Mouse (Mus musculus) kidney, embryonic 15.5 days (tissue): ENCODE measurements around the gene Wdr6. TPM values are rescaled to one million over a fixed set of nuclear protein-coding genes. Genes with fewer than 3 reads are reported as not detected.

Source experiments
- ATAC-seq: fragments of 200-750 bp; cut with Nextera tagmentation; replicated peaks from 2 replicates; pipeline ENCODE4 v1.8.0; 2017; ENCODE audit warnings: moderate TSS enrichment; ENCODE audit not compliant: low FRiP score
- H3K27ac ChIP-seq: fragments of 300-500 bp; sonication (generic); 2 replicates; pipeline ENCODE4 v1.5.1; 2015; ENCODE audit warnings: mild to moderate bottlenecking, inconsistent platforms
- H3K27me3 ChIP-seq: fragments of 300-500 bp; sonication (generic); 2 replicates; pipeline ENCODE4 v1.6.1; 2015; ENCODE audit warnings: inconsistent platforms
- H3K36me3 ChIP-seq: fragments of 300-500 bp; sonication (generic); 2 replicates; pipeline ENCODE4 v1.6.1; 2015; ENCODE audit warnings: inconsistent platforms
- H3K4me1 ChIP-seq: fragments of 300-500 bp; sonication (generic); 2 replicates; pipeline ENCODE4 v1.6.1; 2015; ENCODE audit warnings: inconsistent platforms
- H3K4me2 ChIP-seq: fragments of 300-500 bp; sonication (generic); 2 replicates; pipeline ENCODE4 v1.6.1; 2015; ENCODE audit warnings: moderate library complexity, mild to moderate bottlenecking, inconsistent platforms
- H3K4me3 ChIP-seq: fragments of 300-500 bp; sonication (generic); replicated peaks from 2 replicates; pipeline ENCODE4 v1.5.1; 2015; ENCODE audit warnings: mild to moderate bottlenecking, inconsistent platforms
- H3K9ac ChIP-seq: fragments of 300-500 bp; sonication (generic); 2 replicates; pipeline ENCODE4 v1.6.1; 2015; ENCODE audit warnings: mild to moderate bottlenecking, inconsistent platforms
- H3K9me3 ChIP-seq: fragments of 300-500 bp; sonication (generic); replicated peaks from 2 replicates; pipeline ENCODE4 v1.6.1; 2016; ENCODE audit warnings: inconsistent platforms
- whole genome bisulfite sequencing: fragments of 180-500 bp; shearing (Covaris S2); methylation state at CpG from one replicate; pipeline ENCODE4 v1.1.7; 2015; ENCODE audit warnings: mixed read lengths; 5-methylcytosine and 5-hydroxymethylcytosine counted together
- polyA plus RNA-seq: library from polyadenylated mRNA; unstranded; fragments of >200 nt; fragmentation: Nextera tagmentation; extraction: Ambion mirVana; gene quantifications from 2 replicates; pipeline ENCODE4 v1.2.1, GENCODE M21; 2015

Wdr6 gene
- polyA plus RNA-seq, 1 experiment from 2014 or later = 139 TPM

DNA sequence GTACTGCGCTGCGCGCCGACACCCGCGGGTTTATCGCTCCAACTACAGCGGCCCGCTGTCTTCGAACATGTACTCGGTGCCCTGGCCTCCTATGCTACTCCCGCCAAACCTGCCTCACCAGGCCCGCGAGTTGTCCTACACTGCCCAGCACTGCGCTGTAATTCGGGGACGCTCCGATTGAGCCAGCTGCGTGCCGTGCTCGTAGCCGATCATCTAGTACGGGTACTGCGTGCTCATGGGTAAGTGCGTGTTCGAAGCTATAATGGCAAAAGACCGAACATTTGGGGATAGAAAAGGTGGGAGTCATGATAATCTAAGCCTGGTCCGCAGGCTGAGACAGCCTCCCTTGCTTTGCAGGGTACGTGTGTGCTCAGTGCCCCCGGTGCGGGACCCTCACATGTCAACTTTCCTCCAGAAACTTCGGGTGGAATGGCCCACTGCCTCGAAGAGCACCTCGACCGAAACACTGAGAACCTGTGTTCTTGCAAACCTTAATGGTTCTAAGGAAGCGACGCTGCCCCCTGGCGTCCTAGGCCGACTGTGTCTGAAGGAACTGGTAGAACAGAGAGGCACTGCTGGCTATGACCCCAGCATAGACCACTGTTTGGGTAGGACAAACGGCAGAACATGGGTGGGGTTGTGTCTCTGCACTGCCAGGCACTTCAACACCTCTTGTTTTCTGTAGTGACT lies 8.2 kb downstream of the Wdr6 start:
- H3K27ac ChIP-seq = peak overlapping the region; percentile 79
- WGBS = 1% methylated on average over 40 of the region's 40 CpGs
- peak overlapping the region; percentile 59 for H3K9ac ChIP-seq
- ATAC-seq = no peak; the same call in 1 of the 2 replicates
- H3K9me3 ChIP-seq = no peaks in the 10 kb centered on the region
- H3K36me3 ChIP-seq = peaks cover 55% of the 10 kb centered on the region
- H3K4me1 ChIP-seq = peaks cover 64% of the 10 kb centered on the region
- peak overlapping the region; percentile 95 for H3K4me2 ChIP-seq
- H3K27me3 ChIP-seq = no peaks in the 10 kb centered on the region
- H3K4me3 ChIP-seq = peak overlapping the region; percentile 74

DNA sequence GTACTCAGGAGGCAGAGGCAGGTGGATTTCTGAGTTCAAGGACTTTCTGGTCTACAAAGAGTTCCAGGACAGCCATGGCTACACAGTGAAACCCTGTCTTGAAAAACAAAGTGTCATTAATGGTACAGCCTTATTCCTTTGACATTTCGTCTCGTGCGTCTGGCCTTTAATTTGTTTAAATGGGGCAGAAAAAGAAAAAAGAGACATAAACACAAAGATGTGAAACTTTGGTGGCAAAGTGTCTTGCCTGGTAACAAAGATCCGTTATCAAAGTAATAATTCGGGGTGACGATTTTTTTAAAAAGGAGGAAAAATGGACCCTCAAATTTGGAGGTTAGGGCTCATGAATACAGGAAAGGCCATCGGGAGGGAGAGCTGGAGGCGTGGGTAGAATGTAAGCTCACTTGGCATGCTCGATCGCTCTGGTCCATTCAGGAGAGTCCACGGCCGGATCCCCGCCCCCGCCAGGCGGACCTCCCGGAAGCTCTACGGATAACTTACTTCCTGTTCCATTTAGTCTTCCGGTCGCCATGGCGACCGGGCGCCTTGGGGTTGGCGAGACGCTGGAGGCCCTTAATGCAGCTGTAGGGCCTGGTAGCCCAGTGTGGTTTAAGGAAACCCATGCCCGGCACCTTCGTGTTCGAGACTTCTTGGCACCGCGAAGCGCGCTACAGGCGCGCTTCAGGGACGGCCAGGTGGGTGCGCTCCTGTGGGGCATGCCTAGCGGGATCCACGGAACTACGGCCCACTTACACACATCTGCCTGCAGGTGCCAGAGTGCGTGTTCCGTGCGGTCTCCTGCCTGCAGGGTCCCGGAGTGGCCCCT lies 8.9 kb downstream of the Wdr6 start, which contains the start of gene Dalrd3:
Gene Dalrd3, plus strand, starts transcription at position 506 of the 826 bp plus-strand sequence.
- no peaks in the 10 kb centered on the region for H3K9me3 ChIP-seq
- WGBS = 5% methylated on average over 42 of the region's 42 CpGs
- no peaks in the 10 kb centered on the region for H3K27me3 ChIP-seq
- peak within 1 kb of the TSS; percentile 79 for H3K27ac ChIP-seq
- peak within 1 kb of the TSS; percentile 95 for H3K4me2 ChIP-seq
- peak within 1 kb of the TSS; percentile 59 for H3K9ac ChIP-seq
- H3K4me3 ChIP-seq = peak within 1 kb of the TSS; percentile 74
- H3K36me3 ChIP-seq = peaks cover 55% of the 10 kb centered on the region
- peak; percentile 70 for ATAC-seq
- peaks cover 57% of the 10 kb centered on the region for H3K4me1 ChIP-seq

DNA sequence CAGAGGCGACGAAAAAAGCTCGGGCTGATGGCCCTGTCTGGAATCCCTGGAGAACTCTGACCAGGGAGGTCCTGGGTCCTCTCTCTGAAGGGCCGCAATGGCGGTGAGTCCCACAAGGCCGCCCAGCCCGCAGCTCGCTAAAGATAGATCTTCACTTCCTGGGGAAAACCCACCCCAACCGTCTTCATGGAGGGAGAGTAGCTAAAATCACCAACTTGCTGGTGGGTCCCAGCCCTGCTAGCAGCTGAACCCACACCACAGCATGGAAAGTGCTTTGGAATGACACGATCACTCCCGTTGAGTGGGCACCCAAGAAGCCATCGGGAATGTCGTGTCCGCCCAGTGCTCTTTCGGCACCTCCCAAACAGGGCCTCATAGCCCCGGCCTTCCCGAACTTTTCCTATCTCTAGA lies 10.0 kb downstream of the Wdr6 start:
- Histone ChIP-seq H3K27ac (peak overlapping the region; percentile 94), H3K9me3 (no peaks in the 10 kb centered on the region), H3K4me2 (peak overlapping the region; percentile 91), H3K9ac (no peak overlapping the region), H3K27me3 (no peaks in the 10 kb centered on the region), H3K4me3 (peak overlapping the region; percentile 64), H3K4me1 (peaks cover 46% of the 10 kb centered on the region), H3K36me3 (peaks cover 55% of the 10 kb centered on the region)
- WGBS = 77% methylated on average over 17 of the region's 17 CpGs
- no peak for ATAC-seq

DNA sequence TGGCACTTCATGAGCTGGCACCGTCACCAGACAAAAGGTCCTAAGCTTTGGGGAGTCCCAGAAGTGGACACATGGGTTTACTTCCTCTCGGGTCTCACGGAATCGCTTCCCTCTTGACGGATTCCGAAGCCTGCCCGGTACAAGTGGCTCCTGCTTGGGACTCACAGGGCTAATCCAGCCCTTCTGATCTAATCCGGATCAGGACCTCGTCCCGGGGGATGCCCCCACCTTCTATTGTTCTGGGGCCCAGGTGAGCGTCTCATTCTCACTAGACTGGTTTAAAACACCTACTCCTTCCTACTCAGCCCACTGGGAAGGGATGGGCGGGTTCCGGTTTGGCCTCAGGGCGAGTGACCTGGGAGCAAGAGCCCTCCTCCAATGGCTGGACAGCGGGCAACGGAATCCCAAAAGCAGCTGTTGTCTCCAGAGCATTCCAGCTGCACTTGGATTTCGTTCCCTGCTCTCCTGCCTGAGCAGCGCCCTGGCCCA lies 10.6 kb downstream of the Wdr6 start:
- WGBS = 9% methylated on average over 18 of the region's 18 CpGs

DNA sequence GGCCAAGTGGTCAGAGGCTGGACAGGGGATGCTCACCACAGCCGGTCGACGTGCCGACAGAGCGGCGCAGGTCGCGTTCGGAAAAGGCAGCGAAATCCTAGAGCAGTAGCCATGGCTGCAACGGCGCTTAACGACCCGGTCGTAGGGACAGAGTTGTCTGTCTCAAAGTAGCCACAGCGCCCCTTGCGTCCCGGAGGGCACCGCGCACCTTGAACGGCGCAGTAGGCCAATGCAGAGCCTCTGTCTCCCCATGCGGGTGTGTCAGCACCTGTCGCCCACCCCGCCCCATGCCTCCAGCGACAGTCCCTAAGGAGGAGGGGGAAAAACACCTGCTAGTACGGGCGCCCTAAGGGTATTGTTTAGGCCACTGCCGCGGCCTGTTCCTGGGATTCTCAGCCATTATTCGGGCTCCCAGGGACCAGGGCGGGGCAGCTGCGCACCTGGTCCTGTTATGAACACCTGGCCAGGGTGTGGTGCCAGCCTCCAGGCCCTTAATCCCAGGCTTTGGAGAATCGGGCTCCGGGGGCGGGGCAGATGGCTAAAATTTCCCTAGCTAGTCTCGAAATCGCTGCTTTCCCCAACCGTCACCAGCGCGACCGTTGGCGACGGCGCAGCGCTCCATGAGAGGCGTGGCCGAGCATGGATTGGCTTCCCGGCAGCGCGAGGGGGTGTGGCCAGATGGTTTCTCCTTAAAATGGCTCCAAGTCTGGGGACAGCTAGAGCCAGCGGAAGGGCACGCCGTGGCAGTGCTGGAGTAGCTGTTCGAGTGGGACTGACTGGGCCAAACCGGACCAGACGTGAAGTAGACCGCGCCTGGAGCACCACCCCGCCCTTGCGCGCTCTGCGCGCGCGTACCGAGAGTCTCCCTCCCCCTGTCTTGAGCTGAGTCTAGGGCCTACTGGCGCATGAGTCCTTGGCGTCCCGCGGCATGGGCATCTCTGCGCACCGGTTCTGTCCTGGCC lies 11.4 kb downstream of the Wdr6 start, which contains the start of gene Ndufaf3:
Gene Ndufaf3, minus strand, starts transcription at position 620 of the 962 bp plus-strand sequence.
- Histone ChIP-seq H3K36me3 (peaks cover 55% of the 10 kb centered on the region), H3K4me2 (peak within 1 kb of the TSS; percentile 91), H3K27ac (peak within 1 kb of the TSS; percentile 94), H3K9me3 (no peaks in the 10 kb centered on the region), H3K4me3 (peak within 1 kb of the TSS; percentile 64), H3K9ac (peak within 1 kb of the TSS; percentile 72), H3K27me3 (no peaks in the 10 kb centered on the region), H3K4me1 (peaks cover 44% of the 10 kb centered on the region)
- WGBS = under 1% methylated on average over 73 of the region's 73 CpGs
- peak; percentile 82 for ATAC-seq

More for the DNA sequence above, 10.6 kb downstream of the Wdr6 start:
- Histone ChIP-seq H3K9me3 (no peaks in the 10 kb centered on the region), H3K9ac (peak overlapping the region; percentile 72), H3K27ac (peak overlapping the region; percentile 94), H3K4me1 (peaks cover 44% of the 10 kb centered on the region), H3K4me3 (peak overlapping the region; percentile 64), H3K36me3 (peaks cover 55% of the 10 kb centered on the region), H3K27me3 (no peaks in the 10 kb centered on the region), H3K4me2 (peak overlapping the region; percentile 91)
- ATAC-seq = no peak

DNA sequence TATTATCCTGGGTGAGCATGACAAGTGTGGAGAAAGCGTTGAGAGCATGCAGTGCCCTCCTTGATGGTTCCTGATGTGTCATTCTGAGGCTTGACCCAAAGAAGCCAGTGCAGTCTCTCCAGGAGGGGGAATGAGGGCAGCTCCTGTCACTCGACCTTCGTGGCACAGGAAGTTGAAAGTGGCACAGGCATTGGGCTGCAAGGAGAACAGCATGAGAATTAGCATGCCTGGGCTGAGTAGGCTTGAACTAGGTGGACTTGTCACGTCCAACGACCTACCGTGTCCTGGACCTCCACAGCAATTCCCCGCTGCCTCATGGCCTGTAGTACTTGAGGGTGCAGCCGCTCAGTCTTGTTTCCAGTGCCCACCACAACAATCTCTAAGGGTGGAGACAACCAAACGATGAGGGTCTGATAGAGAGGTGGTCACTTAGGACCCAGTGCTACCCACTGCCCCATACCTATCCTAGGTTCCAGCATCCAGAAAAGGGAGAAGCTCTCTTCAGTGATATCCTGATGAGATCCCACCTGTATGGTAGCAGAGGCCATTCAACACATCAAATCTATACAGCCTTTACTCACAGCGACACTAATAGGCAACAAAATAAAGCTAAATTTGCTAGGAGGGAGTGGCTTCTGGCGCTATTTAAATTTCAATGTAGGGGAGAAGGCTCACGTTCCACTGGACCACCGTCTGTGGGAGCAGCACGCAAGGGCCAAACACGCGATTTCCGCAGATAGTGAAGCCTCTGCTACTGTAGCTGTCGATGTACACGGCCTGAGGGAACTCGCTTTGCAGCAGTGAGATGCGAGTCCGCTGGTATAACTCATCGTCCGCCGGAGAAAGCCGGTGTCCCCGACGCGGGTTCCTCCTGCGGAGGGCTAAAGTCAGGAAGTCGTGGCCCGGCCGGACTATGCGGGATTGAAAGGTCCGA lies 12.4 kb downstream of the Wdr6 start:
- H3K36me3 ChIP-seq = peaks cover 55% of the 10 kb centered on the region
- 12% methylated on average over 35 of the region's 35 CpGs for WGBS

DNA sequence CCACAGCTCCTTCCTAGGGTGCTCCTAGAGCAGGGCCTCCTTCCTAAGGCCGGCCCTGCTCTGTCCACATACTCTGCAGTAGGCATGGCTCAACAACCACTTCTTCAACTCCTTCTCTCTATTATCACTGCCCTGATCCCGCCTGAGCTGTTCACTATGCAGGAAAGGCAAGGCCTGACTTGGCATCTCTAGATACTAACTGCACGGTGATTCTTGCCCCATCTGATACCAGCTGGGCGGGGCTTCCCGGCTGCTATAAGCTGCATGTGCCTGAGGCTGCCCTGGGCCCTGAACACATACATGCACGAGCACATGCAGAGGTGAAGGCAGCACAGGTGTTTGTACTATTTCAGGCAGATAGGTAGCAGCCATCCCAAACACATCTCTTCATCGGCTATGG lies 14.4 kb downstream of the Wdr6 start:
- Histone ChIP-seq H3K36me3 (peaks cover 56% of the 10 kb centered on the region), H3K27ac (no peak overlapping the region)
- WGBS = 84% methylated on average over 7 of the region's 7 CpGs

More for the DNA sequence above, 12.4 kb downstream of the Wdr6 start:
- H3K4me3 ChIP-seq = peak overlapping the region; percentile 64
- peak overlapping the region; percentile 72 for H3K9ac ChIP-seq
- ATAC-seq = no peak
- H3K9me3 ChIP-seq = no peaks in the 10 kb centered on the region
- H3K27me3 ChIP-seq = no peaks in the 10 kb centered on the region
- peak overlapping the region; percentile 94 for H3K27ac ChIP-seq
- peaks cover 52% of the 10 kb centered on the region for H3K4me1 ChIP-seq
- H3K4me2 ChIP-seq = peak overlapping the region; percentile 91

DNA sequence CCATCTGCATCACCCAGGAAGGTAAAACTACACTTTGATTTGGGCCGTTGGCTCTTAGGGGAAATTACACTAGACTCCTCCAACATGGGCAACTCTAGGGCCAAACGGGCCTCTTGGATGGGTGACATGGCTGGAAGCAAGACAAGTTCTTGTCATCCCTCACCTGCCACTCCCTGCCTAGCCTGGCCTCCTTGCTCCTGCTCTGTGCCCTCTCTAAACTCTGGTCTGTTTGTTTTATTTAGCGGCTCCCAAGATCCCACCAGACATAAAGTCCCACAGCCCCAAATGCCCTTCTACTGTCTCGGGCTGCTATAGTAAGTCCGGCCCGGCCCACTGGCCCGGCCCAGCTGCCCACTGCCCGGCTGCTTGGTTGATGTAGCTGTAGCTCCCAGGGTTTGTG lies 14.9 kb downstream of the Wdr6 start:
- H3K4me2 ChIP-seq = no peak overlapping the region
- H3K4me1 ChIP-seq = peaks cover 36% of the 10 kb centered on the region
- no peaks in the 10 kb centered on the region for H3K27me3 ChIP-seq
- ATAC-seq = no peak
- 91% methylated on average over 8 of the region's 8 CpGs for WGBS
- H3K27ac ChIP-seq = no peak overlapping the region
- peaks cover 60% of the 10 kb centered on the region for H3K36me3 ChIP-seq
- H3K9ac ChIP-seq = no peak overlapping the region
- no peaks in the 10 kb centered on the region for H3K9me3 ChIP-seq
- no peak overlapping the region for H3K4me3 ChIP-seq

More for the DNA sequence above, 14.4 kb downstream of the Wdr6 start:
- H3K4me2 ChIP-seq = no peak overlapping the region
- no peak overlapping the region for H3K9ac ChIP-seq
- ATAC-seq = no peak
- no peaks in the 10 kb centered on the region for H3K27me3 ChIP-seq
- H3K4me3 ChIP-seq = no peak overlapping the region
- H3K4me1 ChIP-seq = peaks cover 41% of the 10 kb centered on the region
- no peaks in the 10 kb centered on the region for H3K9me3 ChIP-seq

DNA sequence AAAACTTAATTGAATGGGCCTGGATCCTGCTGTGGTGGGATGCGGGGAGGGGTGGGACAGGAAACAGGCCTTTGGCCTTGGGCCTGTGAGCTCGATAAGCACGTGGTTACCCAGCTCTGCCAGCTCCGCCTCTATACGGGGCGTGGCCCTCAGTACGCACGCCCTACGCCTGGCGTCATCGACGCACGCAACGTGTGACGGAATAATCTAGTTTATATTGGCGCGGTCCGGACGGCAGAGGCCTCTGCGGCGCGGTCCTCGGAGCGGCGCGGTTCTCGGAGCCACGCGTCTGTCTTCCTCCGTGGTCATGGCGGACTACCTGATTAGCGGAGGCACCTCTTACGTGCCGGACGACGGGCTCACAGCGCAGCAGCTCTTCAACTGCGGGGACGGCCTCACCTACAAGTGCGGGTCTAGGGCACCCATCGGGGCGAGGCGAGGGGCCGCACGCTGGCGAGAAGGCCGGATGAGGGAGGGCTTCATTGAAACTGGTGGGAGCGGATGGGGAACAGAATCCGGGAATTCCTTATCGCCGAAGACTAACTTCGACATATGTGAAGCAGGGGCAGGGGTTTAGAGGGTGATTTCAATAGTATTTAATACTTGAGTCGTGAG lies 18.2 kb downstream of the Wdr6 start, which contains the start of gene Impdh2:
Gene Impdh2, plus strand, starts transcription at position 60 of the 615 bp plus-strand sequence.
- Histone ChIP-seq H3K4me3 (peak within 1 kb of the TSS; percentile 54), H3K36me3 (peaks cover 84% of the 10 kb centered on the region), H3K9me3 (no peaks in the 10 kb centered on the region), H3K9ac (peak within 1 kb of the TSS; percentile 57), H3K4me1 (peaks cover 15% of the 10 kb centered on the region), H3K27ac (peak within 1 kb of the TSS; percentile 86), H3K27me3 (no peaks in the 10 kb centered on the region), H3K4me2 (peak within 1 kb of the TSS; percentile 71)
- peak; percentile 99 for ATAC-seq
- WGBS = under 1% methylated on average over 53 of the region's 53 CpGs

DNA sequence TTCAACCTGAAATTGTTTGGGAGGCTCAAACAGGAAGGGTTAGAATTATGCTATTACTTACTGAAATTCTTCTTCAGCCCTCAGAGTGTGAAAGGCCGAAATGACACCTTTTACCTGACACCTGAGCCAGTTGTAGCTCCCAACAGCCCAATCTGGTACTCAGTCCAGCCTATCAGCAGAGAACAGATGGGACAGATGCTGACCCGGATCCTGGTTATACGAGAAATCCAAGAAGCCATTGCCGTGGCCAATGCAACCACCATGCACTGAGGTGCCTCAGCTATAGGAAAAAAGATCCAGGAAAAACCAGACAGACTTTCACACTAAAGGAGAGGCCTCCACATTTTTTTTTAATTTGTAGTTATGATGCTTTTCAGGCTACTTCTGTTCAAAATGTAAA lies 19.4 kb downstream of the Wdr6 start:
- no peak overlapping the region for H3K4me2 ChIP-seq
- peaks cover 84% of the 10 kb centered on the region for H3K36me3 ChIP-seq

More for the DNA sequence above, 19.4 kb downstream of the Wdr6 start:
- H3K27ac ChIP-seq = peak overlapping the region; percentile 58; the same call in 1 of the 2 replicates
- H3K4me1 ChIP-seq = peaks cover 15% of the 10 kb centered on the region
- H3K4me3 ChIP-seq = no peak overlapping the region
- no peak overlapping the region for H3K9ac ChIP-seq
- WGBS = 89% methylated on average over 4 of the region's 4 CpGs
- ATAC-seq = no peak
- H3K27me3 ChIP-seq = no peaks in the 10 kb centered on the region
- H3K9me3 ChIP-seq = no peaks in the 10 kb centered on the region
